Mouse (Mus musculus): Measurements from ENCODE around the gene Psap. TPM values are rescaled to one million over a fixed set of nuclear protein-coding genes. Genes with fewer than 3 reads are reported as not detected.

Psap gene
- polyA plus RNA-seq, 1 experiment from 2014 or later, result 68.7 TPM

GRCm38 (mm10) chr10:60284676-60285111 is 7.3 kb downstream of the Psap start:
- Histone ChIP-seq H3K27me3 (ENCODE audit: poor library complexity, severe bottlenecking) (no peaks in the 10 kb centered on the region), H3K4me3 (peak overlapping the region; percentile 33; the same call in 1 of the 2 replicates), H3K36me3 (replicated peaks) (peaks cover 10% of the 10 kb centered on the region; the same call in 1 of the 2 replicates), H3K9me3 (no peaks in the 10 kb centered on the region), H3K4me1 (peaks cover 83% of the 10 kb centered on the region), H3K27ac (peak overlapping the region; percentile 82)
- 74% methylated on average over 8 of the region's 8 CpGs for WGBS
- DNase-seq (ENCODE audit: extremely low spot score, low spot score), result no peak

DNA sequence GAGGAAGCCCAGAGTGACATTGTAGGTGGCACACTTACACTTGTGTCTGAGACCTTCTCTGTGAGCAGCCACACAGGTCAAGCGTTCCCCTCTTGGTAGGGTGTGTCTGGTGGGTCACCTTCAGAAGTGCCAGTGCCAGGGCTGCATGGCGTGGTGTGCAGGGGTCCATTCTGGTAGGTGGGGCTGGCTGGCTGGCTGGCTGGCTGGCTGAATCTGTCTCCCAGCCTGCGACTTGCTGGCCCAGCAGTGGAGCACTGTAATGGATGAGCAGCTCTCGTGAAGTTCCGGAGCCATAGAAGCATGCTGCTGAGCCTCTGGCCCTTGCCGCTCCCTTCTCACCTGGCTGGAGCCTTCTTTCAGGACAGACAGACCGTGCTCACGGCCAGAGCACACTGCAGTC is 7.8 kb downstream of the Psap start:
- Histone ChIP-seq H3K27ac (peak overlapping the region; percentile 82), H3K27me3 (ENCODE audit: poor library complexity, severe bottlenecking) (no peaks in the 10 kb centered on the region), H3K4me3 (peak overlapping the region; percentile 33), H3K4me1 (peaks cover 83% of the 10 kb centered on the region), H3K9me3 (no peaks in the 10 kb centered on the region), H3K36me3 (replicated peaks) (peaks cover 6% of the 10 kb centered on the region; the same call in 1 of the 2 replicates)
- no peak for DNase-seq (ENCODE audit: extremely low spot score, low spot score)
- WGBS, result 77% methylated on average over 8 of the region's 8 CpGs

DNA sequence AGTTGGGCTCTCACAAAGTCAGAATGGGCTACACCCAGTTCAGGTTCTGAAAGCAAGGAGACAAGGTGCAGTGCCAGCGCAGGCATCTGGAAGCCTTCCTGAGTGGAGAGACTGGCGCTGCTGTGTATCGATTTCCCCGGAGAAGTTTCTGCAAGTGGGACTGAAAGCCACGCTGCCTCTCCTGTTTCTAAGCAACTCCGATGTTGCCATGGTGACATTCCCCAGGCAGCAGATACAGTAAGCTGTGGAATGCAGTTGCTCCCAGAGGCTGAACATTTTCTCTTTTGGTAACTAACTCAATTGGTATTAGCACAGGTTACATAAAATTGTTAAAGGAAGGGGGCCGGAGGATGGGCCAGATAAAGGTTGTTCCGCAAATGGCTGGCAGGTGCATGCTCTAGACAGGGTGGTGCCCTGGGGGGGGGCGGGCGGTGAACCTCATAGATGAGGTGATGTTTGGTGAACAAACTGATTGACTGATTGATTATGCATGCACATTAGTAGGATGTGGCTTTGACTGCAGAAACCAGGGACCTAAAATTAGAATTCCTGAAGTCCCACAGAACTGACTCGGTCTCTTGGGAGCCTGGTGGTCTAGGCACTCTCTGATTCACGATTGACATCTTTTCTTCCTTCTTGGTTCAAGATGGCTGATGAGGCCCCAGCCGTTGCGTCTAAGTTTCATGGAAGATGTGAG is 8.4 kb downstream of the Psap start:
- Histone ChIP-seq H3K27ac (peak overlapping the region; percentile 82), H3K4me1 (peaks cover 83% of the 10 kb centered on the region), H3K27me3 (ENCODE audit: poor library complexity, severe bottlenecking) (no peaks in the 10 kb centered on the region), H3K9me3 (no peaks in the 10 kb centered on the region), H3K4me3 (peak overlapping the region; percentile 33), H3K36me3 (replicated peaks) (peaks cover 6% of the 10 kb centered on the region; the same call in 1 of the 2 replicates)
- WGBS, result 68% methylated on average over 14 of the region's 14 CpGs
- DNase-seq (ENCODE audit: extremely low spot score, low spot score), result peak; percentile 66

DNA sequence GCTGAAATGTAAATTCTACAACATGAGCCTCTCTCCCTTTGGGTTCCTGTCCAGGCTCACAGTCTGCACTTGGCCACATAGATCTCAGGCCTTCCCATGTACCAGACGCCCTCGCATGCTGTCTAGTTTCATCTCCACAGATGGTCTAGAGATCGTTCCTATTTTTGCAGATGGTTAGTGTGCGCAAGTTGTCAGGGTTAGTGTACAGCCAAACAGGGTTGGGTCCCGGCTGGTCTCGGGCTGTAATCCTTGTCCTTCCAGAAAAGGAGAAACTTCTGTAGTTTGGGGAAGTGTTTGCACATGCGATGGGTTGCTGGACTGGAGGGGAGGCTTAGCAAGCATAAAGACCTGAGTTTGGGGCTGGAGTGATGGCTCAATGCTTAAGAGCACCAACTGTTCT is 9.1 kb downstream of the Psap start:
- no peaks in the 10 kb centered on the region for H3K27me3 ChIP-seq (ENCODE audit: poor library complexity, severe bottlenecking)
- no peak for DNase-seq (ENCODE audit: extremely low spot score, low spot score)
- H3K4me3 ChIP-seq, result no peak overlapping the region
- WGBS, result 97% methylated on average over 7 of the region's 7 CpGs
- peak overlapping the region; percentile 82; the same call in 1 of the 2 replicates for H3K27ac ChIP-seq
- H3K36me3 ChIP-seq (replicated peaks), result peaks cover 10% of the 10 kb centered on the region
- peaks cover 78% of the 10 kb centered on the region for H3K4me1 ChIP-seq
- H3K9me3 ChIP-seq, result no peaks in the 10 kb centered on the region

- no peak for DNase-seq (ENCODE audit: extremely low spot score, low spot score)
- 90% methylated on average over 4 of the region's 4 CpGs for WGBS
- H3K4me3 ChIP-seq, result no peak overlapping the region
- no peaks in the 10 kb centered on the region for H3K9me3 ChIP-seq
- H3K4me1 ChIP-seq, result peaks cover 72% of the 10 kb centered on the region
- no peaks in the 10 kb centered on the region for H3K27me3 ChIP-seq (ENCODE audit: poor library complexity, severe bottlenecking)
- H3K36me3 ChIP-seq (replicated peaks), result peaks cover 16% of the 10 kb centered on the region
- 0 out of 2 replicates have a peak overlapping the region, but pooled peaks have one; percentile 13 for H3K27ac ChIP-seq
These were observed 9.7 kb downstream of the Psap start for GRCm38 (mm10) chr10:60287161-60287560.

DNA sequence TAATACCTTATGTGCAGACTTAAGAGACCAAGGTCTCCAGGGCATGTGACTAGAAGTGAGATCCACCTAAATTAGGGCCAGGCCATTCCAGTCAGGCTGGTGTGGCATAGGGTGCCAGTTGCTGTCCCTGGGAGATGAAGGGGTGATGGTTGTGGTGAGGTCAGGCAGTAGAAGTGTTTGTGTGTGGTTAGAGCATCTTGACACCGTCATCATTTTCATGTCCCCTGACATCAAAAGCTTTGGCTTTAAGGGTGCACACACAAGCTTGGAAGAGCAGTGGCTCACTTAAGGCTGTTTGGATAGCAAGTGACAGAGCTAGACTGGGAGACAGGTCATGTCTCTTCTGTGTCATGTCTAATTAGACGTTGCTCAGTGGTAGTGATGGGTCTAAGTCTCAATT is 10.3 kb downstream of the Psap start:
- Histone ChIP-seq H3K27me3 (ENCODE audit: poor library complexity, severe bottlenecking) (no peaks in the 10 kb centered on the region), H3K36me3 (replicated peaks) (peaks cover 19% of the 10 kb centered on the region), H3K9me3 (no peaks in the 10 kb centered on the region), H3K4me1 (peaks cover 66% of the 10 kb centered on the region), H3K27ac (no peak overlapping the region), H3K4me3 (no peak overlapping the region)
- DNase-seq (ENCODE audit: extremely low spot score, low spot score), result no peak
- 94% methylated on average over 2 of the region's 2 CpGs for WGBS

DNA sequence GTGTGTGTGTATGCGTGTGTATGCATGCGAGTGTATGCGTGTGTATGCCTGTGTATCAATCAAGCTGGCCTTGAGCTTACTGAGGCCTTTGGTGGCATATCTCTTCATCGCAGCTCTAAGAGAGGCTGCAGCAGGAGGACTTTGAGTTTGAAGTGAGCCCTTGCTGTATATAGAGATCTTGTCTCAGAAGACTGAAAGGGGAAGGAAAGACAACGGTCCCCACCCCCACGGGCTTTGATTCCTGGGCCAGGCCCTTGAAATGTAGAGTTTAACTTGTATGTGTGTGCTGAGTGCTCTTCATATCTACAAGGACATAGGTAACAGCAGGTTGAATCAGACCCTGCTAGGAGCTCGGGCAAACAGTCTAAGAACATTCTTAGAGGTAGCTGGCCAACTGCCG is 11.8 kb downstream of the Psap start:
- Histone ChIP-seq H3K27me3 (ENCODE audit: poor library complexity, severe bottlenecking) (no peaks in the 10 kb centered on the region), H3K4me1 (peaks cover 53% of the 10 kb centered on the region), H3K27ac (no peak overlapping the region), H3K9me3 (no peaks in the 10 kb centered on the region), H3K36me3 (replicated peaks) (peaks cover 31% of the 10 kb centered on the region), H3K4me3 (no peak overlapping the region)
- WGBS, result 93% methylated on average over 8 of the region's 8 CpGs
- DNase-seq (ENCODE audit: extremely low spot score, low spot score), result no peak

- no peaks in the 10 kb centered on the region for H3K27me3 ChIP-seq (ENCODE audit: poor library complexity, severe bottlenecking)
- peaks cover 44% of the 10 kb centered on the region for H3K4me1 ChIP-seq
- H3K36me3 ChIP-seq (replicated peaks), result peaks cover 40% of the 10 kb centered on the region
- 0 out of 2 replicates have a peak overlapping the region, but pooled peaks have one; percentile 6 for H3K27ac ChIP-seq
- no peaks in the 10 kb centered on the region for H3K9me3 ChIP-seq
- DNase-seq (ENCODE audit: extremely low spot score, low spot score), result no peak
- 78% methylated on average over 7 of the region's 7 CpGs for WGBS
- H3K4me3 ChIP-seq, result no peak overlapping the region
These were observed 12.8 kb downstream of the Psap start for GRCm38 (mm10) chr10:60290026-60290738.

- H3K36me3 ChIP-seq (replicated peaks), result peaks cover 46% of the 10 kb centered on the region
- no peaks in the 10 kb centered on the region for H3K27me3 ChIP-seq (ENCODE audit: poor library complexity, severe bottlenecking)
- no peak overlapping the region for H3K27ac ChIP-seq
- no peak overlapping the region for H3K4me3 ChIP-seq
- H3K4me1 ChIP-seq, result peaks cover 38% of the 10 kb centered on the region
- DNase-seq (ENCODE audit: extremely low spot score, low spot score), result no peak
- no peaks in the 10 kb centered on the region for H3K9me3 ChIP-seq
- WGBS, result 90% methylated on average over 8 of the region's 8 CpGs
These were observed 13.3 kb downstream of the Psap start for GRCm38 (mm10) chr10:60290739-60291110.

DNA sequence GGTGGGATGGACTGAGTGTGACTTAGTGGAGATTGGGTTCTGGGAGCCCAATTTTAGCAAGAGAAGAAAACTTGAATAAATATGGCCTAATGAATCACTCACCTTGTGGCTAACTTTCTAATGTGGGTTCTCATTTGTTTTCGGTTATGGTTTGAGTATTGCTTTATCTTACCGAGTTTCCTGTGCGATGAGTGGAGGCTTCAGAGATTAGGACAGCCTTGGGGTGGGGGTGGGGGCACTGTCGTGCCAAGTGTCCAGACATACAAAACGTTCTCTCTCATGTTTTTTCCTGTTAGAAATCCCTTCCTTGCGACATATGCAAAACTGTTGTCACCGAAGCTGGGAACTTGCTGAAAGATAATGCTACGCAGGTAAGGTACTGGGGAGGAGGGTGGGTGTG is 14.8 kb downstream of the Psap start:
- Histone ChIP-seq H3K4me1 (peaks cover 25% of the 10 kb centered on the region), H3K36me3 (replicated peaks) (peaks cover 57% of the 10 kb centered on the region), H3K27me3 (ENCODE audit: poor library complexity, severe bottlenecking) (no peaks in the 10 kb centered on the region), H3K4me3 (no peak overlapping the region), H3K27ac (no peak overlapping the region), H3K9me3 (no peaks in the 10 kb centered on the region)
- WGBS, result 89% methylated on average over 8 of the region's 8 CpGs
- no peak for DNase-seq (ENCODE audit: extremely low spot score, low spot score)

GRCm38 (mm10) chr10:60294621-60295020 is 17.2 kb downstream of the Psap start:
- 82% methylated on average over 7 of the region's 7 CpGs for WGBS
- H3K9me3 ChIP-seq, result no peaks in the 10 kb centered on the region
- no peak for DNase-seq (ENCODE audit: extremely low spot score, low spot score)
- H3K4me1 ChIP-seq, result peaks cover 14% of the 10 kb centered on the region
- H3K4me3 ChIP-seq, result no peak overlapping the region
- H3K36me3 ChIP-seq (replicated peaks), result peaks cover 79% of the 10 kb centered on the region
- H3K27me3 ChIP-seq (ENCODE audit: poor library complexity, severe bottlenecking), result no peaks in the 10 kb centered on the region
- no peak overlapping the region for H3K27ac ChIP-seq

GRCm38 (mm10) chr10:60295356-60295755 is 17.9 kb downstream of the Psap start:
- no peak overlapping the region for H3K27ac ChIP-seq
- H3K4me1 ChIP-seq, result peaks cover 6% of the 10 kb centered on the region
- DNase-seq (ENCODE audit: extremely low spot score, low spot score), result no peak
- H3K4me3 ChIP-seq, result no peak overlapping the region
- H3K9me3 ChIP-seq, result no peaks in the 10 kb centered on the region
- 89% methylated on average over 3 of the region's 3 CpGs for WGBS
- H3K27me3 ChIP-seq (ENCODE audit: poor library complexity, severe bottlenecking), result no peaks in the 10 kb centered on the region
- peaks cover 86% of the 10 kb centered on the region for H3K36me3 ChIP-seq (replicated peaks)

DNA sequence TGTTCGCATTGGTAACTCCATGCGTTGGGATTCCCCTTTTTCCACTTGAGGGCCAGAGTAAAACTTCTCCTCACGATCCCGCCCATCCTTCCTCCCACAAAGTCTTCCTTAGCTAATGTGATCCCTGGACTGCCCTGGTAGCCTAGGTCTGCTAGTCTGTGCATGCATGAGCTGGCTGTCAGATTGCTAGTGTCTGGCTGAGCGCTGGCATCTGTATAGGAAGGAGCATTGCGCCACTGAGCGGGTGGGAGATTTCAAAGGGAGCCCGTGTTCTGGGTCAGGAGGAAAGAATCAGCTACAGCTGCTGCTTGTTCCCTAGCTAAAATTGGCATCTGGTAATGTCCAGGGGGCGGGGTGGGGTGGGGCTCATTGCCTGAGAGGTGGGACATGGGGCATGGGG is 18.6 kb downstream of the Psap start:
- 89% methylated on average over 9 of the region's 9 CpGs for WGBS
- H3K27ac ChIP-seq, result no peak overlapping the region
- no peak overlapping the region for H3K4me3 ChIP-seq
- H3K9me3 ChIP-seq, result no peaks in the 10 kb centered on the region
- no peak for DNase-seq (ENCODE audit: extremely low spot score, low spot score)
- H3K27me3 ChIP-seq (ENCODE audit: poor library complexity, severe bottlenecking), result no peaks in the 10 kb centered on the region
- peaks cover under 1% of the 10 kb centered on the region; the same call in 1 of the 2 replicates for H3K4me1 ChIP-seq
- peaks cover 93% of the 10 kb centered on the region for H3K36me3 ChIP-seq (replicated peaks)

Measured in forebrain, embryonic 10.5 days (tissue).